Mouse (Mus musculus) MEL (cell line): ENCODE measurements around the gene Nxnl1. TPM values are rescaled to one million over a fixed set of nuclear protein-coding genes. Genes with fewer than 3 reads are reported as not detected.

Experiments used
- DNase-seq: peaks from one replicate; pipeline ENCODE4 v3.0.0; 2011; ENCODE audit warnings: low read depth, low spot score
- H3K27ac ChIP-seq: 2 replicates; pipeline ENCODE4 v1.5.1; 2012; ENCODE audit warnings: low read depth, mild to moderate bottlenecking, control low read depth, low read length, moderate library complexity; ENCODE audit not compliant: control insufficient read depth
- H3K27me3 ChIP-seq, 2 experiments: fragments of 150-350 bp in 1 of 2; sonication (generic) in 1 of 2; 2 replicates each; pipeline ENCODE4 v1.6.1; 2012; ENCODE audit warnings: low read length in 2 of 2, mild to moderate bottlenecking in 2 of 2, improper control_type of control experiment in 1 of 2, moderate library complexity in 1 of 2; ENCODE audit not compliant: insufficient read depth in 2 of 2, control insufficient read depth in 1 of 2
- H3K36me3 ChIP-seq, 2 experiments: 2 replicates each; pipeline ENCODE4 v1.6.1; 2012 to 2014; ENCODE audit warnings: low read length in 2 of 2, improper control_type of control experiment in 1 of 2, inconsistent platforms in 1 of 2, mild to moderate bottlenecking in 1 of 2; ENCODE audit not compliant: insufficient read depth in 2 of 2, control insufficient read depth in 1 of 2
- H3K4me1 ChIP-seq, 2 experiments: fragments of 150-350 bp in 1 of 2; sonication (generic) in 1 of 2; 2 replicates each; pipeline ENCODE4 v1.6.1; 2012; ENCODE audit warnings: low read length in 2 of 2, improper control_type of control experiment in 1 of 2, mild to moderate bottlenecking in 1 of 2; ENCODE audit not compliant: insufficient read depth in 2 of 2, control insufficient read depth in 1 of 2
- H3K4me3 ChIP-seq, 2 experiments: fragments of 150-350 bp in 1 of 2; sonication (generic) in 1 of 2; 2 replicates each; pipeline ENCODE4 v1.5.1; 2012; ENCODE audit warnings: low read depth in 2 of 2, low read length in 2 of 2, mild to moderate bottlenecking in 2 of 2, moderate library complexity in 2 of 2, control low read depth in 1 of 2, improper control_type of control experiment in 1 of 2; ENCODE audit not compliant: control insufficient read depth in 1 of 2, insufficient read depth in 1 of 2
- H3K79me2 ChIP-seq: 2 replicates; pipeline ENCODE4 v1.6.1; 2012; ENCODE audit warnings: mild to moderate bottlenecking, low read length, moderate library complexity; ENCODE audit not compliant: control insufficient read depth, poor library complexity, insufficient read depth
- H3K9ac ChIP-seq: 2 replicates; pipeline ENCODE4 v1.6.1; 2012; ENCODE audit warnings: low read depth, mild to moderate bottlenecking, control low read depth, low read length, moderate library complexity; ENCODE audit not compliant: control insufficient read depth, poor library complexity, severe bottlenecking
- H3K9me3 ChIP-seq: fragments of 150-350 bp; sonication (generic); replicated peaks from 2 replicates; pipeline ENCODE4 v1.6.1; 2012; ENCODE audit warnings: mild to moderate bottlenecking, low read length, improper control_type of control experiment, moderate library complexity; ENCODE audit not compliant: insufficient read depth
- BHLHE40 ChIP-seq: IDR thresholded peaks from 2 replicates; pipeline ENCODE4 v1.6.1; 2012; ENCODE audit warnings: low read depth, mild to moderate bottlenecking, inconsistent platforms, low read length, improper control_type of control experiment, borderline replicate concordance
- CHD1 ChIP-seq: IDR thresholded peaks from 2 replicates; pipeline ENCODE4 v1.6.1; 2012; ENCODE audit warnings: low read depth, mild to moderate bottlenecking, inconsistent platforms, low read length, improper control_type of control experiment
- CHD2 ChIP-seq: IDR thresholded peaks from 2 replicates; pipeline ENCODE4 v1.6.1; 2011; ENCODE audit warnings: low read length, improper control_type of control experiment
- EP300 ChIP-seq, 2 experiments: IDR thresholded peaks; 2 replicates each; pipeline ENCODE4 v1.6.1; 2011; ENCODE audit warnings: improper control_type of control experiment in 2 of 2, low read length in 2 of 2, low read depth in 1 of 2, mild to moderate bottlenecking in 1 of 2
- ETS1 ChIP-seq: IDR thresholded peaks from 2 replicates; pipeline ENCODE4 v1.6.1; 2012; ENCODE audit warnings: low read depth, mild to moderate bottlenecking, inconsistent platforms, low read length, improper control_type of control experiment, moderate library complexity
- GATA1 ChIP-seq: IDR thresholded peaks from 2 replicates; pipeline ENCODE4 v1.6.1; 2011; ENCODE audit warnings: low read depth, low read length, improper control_type of control experiment
- HCFC1 ChIP-seq: IDR thresholded peaks from 2 replicates; pipeline ENCODE4 v1.6.1; 2012; ENCODE audit warnings: low read depth, mild to moderate bottlenecking, inconsistent platforms, low read length, improper control_type of control experiment, moderate library complexity
- MAFK ChIP-seq: IDR thresholded peaks from 2 replicates; pipeline ENCODE4 v1.6.1; 2011; ENCODE audit warnings: low read depth, mild to moderate bottlenecking, low read length, improper control_type of control experiment, borderline replicate concordance
- MAX ChIP-seq: IDR thresholded peaks from 2 replicates; pipeline ENCODE4 v1.6.1; 2011; ENCODE audit warnings: low read length, improper control_type of control experiment
- MAZ ChIP-seq: IDR thresholded peaks from 2 replicates; pipeline ENCODE4 v1.6.1; 2012; ENCODE audit warnings: low read depth, mild to moderate bottlenecking, inconsistent platforms, low read length, improper control_type of control experiment
- MEF2A ChIP-seq: IDR thresholded peaks from 2 replicates; pipeline ENCODE4 v1.6.1; 2014; ENCODE audit warnings: low read depth, mild to moderate bottlenecking, inconsistent platforms, low read length, improper control_type of control experiment; ENCODE audit not compliant: poor library complexity, insufficient replicate concordance, severe bottlenecking; ENCODE audit errors: extremely low read depth
- MXI1 ChIP-seq: IDR thresholded peaks from 2 replicates; pipeline ENCODE4 v1.6.1; 2011; ENCODE audit warnings: mild to moderate bottlenecking, low read depth, low read length, improper control_type of control experiment
- MYB ChIP-seq: IDR thresholded peaks from 2 replicates; pipeline ENCODE4 v1.6.1; 2011; ENCODE audit warnings: mild to moderate bottlenecking, low read depth, low read length, improper control_type of control experiment
- NRF1 ChIP-seq: IDR thresholded peaks from 2 replicates; pipeline ENCODE4 v1.6.1; 2014; ENCODE audit warnings: low read depth, mild to moderate bottlenecking, inconsistent platforms, low read length, improper control_type of control experiment, moderate library complexity; ENCODE audit not compliant: poor library complexity, insufficient read depth, severe bottlenecking
- POLR2A ChIP-seq, 2 experiments: IDR thresholded peaks; 2 replicates each; pipeline ENCODE4 v1.6.1; 2011 to 2012; ENCODE audit warnings: low read length in 2 of 2, mild to moderate bottlenecking in 2 of 2, control low read depth in 1 of 2, improper control_type of control experiment in 1 of 2, low read depth in 1 of 2, moderate library complexity in 1 of 2; ENCODE audit not compliant: control insufficient read depth in 1 of 2, insufficient read depth in 1 of 2, poor library complexity in 1 of 2
- POLR2AphosphoS2 ChIP-seq: IDR thresholded peaks from 2 replicates; pipeline ENCODE4 v1.6.1; 2011; ENCODE audit warnings: low read length, improper control_type of control experiment
- POLR2AphosphoS5 ChIP-seq: IDR thresholded peaks from 2 replicates; pipeline ENCODE4 v1.6.1; 2012; ENCODE audit warnings: low read depth, borderline replicate concordance, mild to moderate bottlenecking, inconsistent platforms, low read length, moderate library complexity, mixed read lengths
- RAD21 ChIP-seq: IDR thresholded peaks from 2 replicates; pipeline ENCODE4 v1.6.1; 2011; ENCODE audit warnings: mild to moderate bottlenecking, low read depth, low read length, improper control_type of control experiment
- RCOR1 ChIP-seq: IDR thresholded peaks from 2 replicates; pipeline ENCODE4 v1.6.1; 2012; ENCODE audit warnings: low read depth, mild to moderate bottlenecking, inconsistent platforms, low read length, improper control_type of control experiment
- TAL1 ChIP-seq: IDR thresholded peaks from 2 replicates; pipeline ENCODE4 v1.6.1; 2012; ENCODE audit warnings: mild to moderate bottlenecking, inconsistent platforms, low read length, moderate library complexity, mixed read lengths
- TCF12 ChIP-seq: IDR thresholded peaks from 2 replicates; pipeline ENCODE4 v1.6.1; 2014; ENCODE audit warnings: low read depth, mild to moderate bottlenecking, inconsistent platforms, low read length, improper control_type of control experiment, moderate library complexity
- UBTF ChIP-seq: IDR thresholded peaks from 2 replicates; pipeline ENCODE4 v1.6.1; 2012; ENCODE audit warnings: low read depth, mild to moderate bottlenecking, inconsistent platforms, low read length, improper control_type of control experiment, moderate library complexity, borderline replicate concordance; ENCODE audit not compliant: insufficient read depth
- ZKSCAN1 ChIP-seq: IDR thresholded peaks from 2 replicates; pipeline ENCODE4 v1.6.1; 2012; ENCODE audit warnings: low read depth, mild to moderate bottlenecking, inconsistent platforms, low read length, improper control_type of control experiment, moderate library complexity
- ZNF384 ChIP-seq: IDR thresholded peaks from 2 replicates; pipeline ENCODE4 v1.6.1; 2012; ENCODE audit warnings: low read depth, mild to moderate bottlenecking, inconsistent platforms, low read length, improper control_type of control experiment
- polyA plus RNA-seq, 2 experiments: library from polyadenylated mRNA; stranded (reverse) in 1 of 2; unstranded in 1 of 2; fragments of >175 nt in 1 of 2; fragments of >200 nt in 1 of 2; gene quantifications; 2 replicates each; pipeline versions ENCODE4 v1.2.1 to v1.2.4; 2012; ENCODE audit warnings: low replicate concordance in 2 of 2, low read depth in 1 of 2; ENCODE audit not compliant: insufficient read length in 2 of 2, insufficient read depth in 1 of 2, missing spikeins in 1 of 2
- total RNA-seq: library from RNA; depleted of rRNA; stranded (reverse); fragments of 300-350 nt; gene quantifications from 2 replicates; pipeline ENCODE4 v1.2.3, GENCODE M21; 2012

Gene Nxnl1
- total and polyA plus RNA-seq, 3 experiments = 0.04 to 1.2 TPM; not detected in 1

GRCm38 (mm10) chr8:71579476-71579875 lies 13.1 kb upstream of the Nxnl1 start:
- no peak for DNase-seq
- 0 out of 4 replicates have a peak, but pooled peaks cover 0 to 4% of the 10 kb centered on the region in 2 experiments for H3K4me1 ChIP-seq
- no peaks in the 10 kb centered on the region for H3K27me3 ChIP-seq
- no peaks in the 10 kb centered on the region for H3K79me2 ChIP-seq
- H3K36me3 ChIP-seq = no peaks in the 10 kb centered on the region
- no peak overlapping the region for H3K9ac ChIP-seq
- H3K9me3 ChIP-seq = no peaks in the 10 kb centered on the region
- no peak overlapping the region for H3K4me3 ChIP-seq
- TF ChIP-seq POLR2AphosphoS2 (no peak), RCOR1 (no peak)
- TF ChIP-seq, all 39 proteins: peak for 0
- H3K27ac ChIP-seq = no peak overlapping the region

- H3K4me3 ChIP-seq = no peak overlapping the region
- H3K27ac ChIP-seq = no peak overlapping the region
Measured at GRCm38 (mm10) chr8:71579009-71579408, 12.6 kb upstream of the Nxnl1 start.

GRCm38 (mm10) chr8:71577856-71578387 lies 11.5 kb upstream of the Nxnl1 start:
- no peaks in the 10 kb centered on the region for H3K36me3 ChIP-seq
- TF ChIP-seq POLR2A (IDR thresholded peaks at IDR 0.05; ENCODE audit: control insufficient read depth in 1 of 2, insufficient read depth in 1 of 2, low read depth in 1 of 2, low read length in 2 of 2, poor library complexity in 1 of 2) = no peak
- no peak for TF ChIP-seq CHD2
- no peak for TF ChIP-seq MEF2A
- TF ChIP-seq MXI1 = no peak
- TF ChIP-seq CHD1 = no peak
- no peak for TF ChIP-seq ZKSCAN1
- TF ChIP-seq TCF12 = no peak
- no peak for TF ChIP-seq MYB
- TF ChIP-seq GATA1 = no peak
- TF ChIP-seq MAX = no peak
- no peak for TF ChIP-seq ZNF384
- TF ChIP-seq POLR2AphosphoS5 = no peak
- no peak for TF ChIP-seq HCFC1
- no peak for TF ChIP-seq ETS1
- no peak for TF ChIP-seq EP300 (IDR thresholded peaks at IDR 0.05; ENCODE audit: low read depth in 1 of 2, low read length in 2 of 2)
- no peak for TF ChIP-seq RCOR1
- H3K27me3 ChIP-seq = no peaks in the 10 kb centered on the region; a peak in 2 of 4 replicates
- DNase-seq = no peak
- H3K27ac ChIP-seq = no peak overlapping the region
- H3K9me3 ChIP-seq = no peaks in the 10 kb centered on the region
- 0 out of 4 replicates have a peak, but pooled peaks cover 0 to 4% of the 10 kb centered on the region in 2 experiments for H3K4me1 ChIP-seq
- no peak overlapping the region for H3K9ac ChIP-seq
- H3K79me2 ChIP-seq = no peaks in the 10 kb centered on the region
- H3K4me3 ChIP-seq = no peak overlapping the region

More at GRCm38 (mm10) chr8:71579009-71579408, 12.6 kb upstream of the Nxnl1 start:
- DNase-seq = no peak
- 0 out of 4 replicates have a peak, but pooled peaks cover 0 to 4% of the 10 kb centered on the region in 2 experiments for H3K4me1 ChIP-seq
- H3K9me3 ChIP-seq = no peaks in the 10 kb centered on the region
- no peaks in the 10 kb centered on the region; a peak in 1 of 4 replicates for H3K27me3 ChIP-seq
- H3K79me2 ChIP-seq = no peaks in the 10 kb centered on the region
- H3K36me3 ChIP-seq = no peaks in the 10 kb centered on the region
- TF ChIP-seq TAL1 (no peak), ZNF384 (no peak), NRF1 (no peak), RAD21 (no peak), MAX (no peak), MAFK (no peak), MYB (no peak), ZKSCAN1 (no peak), POLR2AphosphoS2 (no peak), MAZ (no peak), UBTF (no peak), RCOR1 (no peak), BHLHE40 (no peak)
- no peak overlapping the region for H3K9ac ChIP-seq
